Mouse (Mus musculus): ENCODE data around the gene Gm26992. TPM values are rescaled to one million over a fixed set of nuclear protein-coding genes. Genes with fewer than 3 reads are reported as not detected.

Gm26992 gene
- polyA plus RNA-seq, 1 experiment from 2014 or later: not detected

GRCm38 (mm10) chrX:103529185-103529584, 107.4 kb downstream of the Gm26992 start:
- no peak overlapping the region for H3K27ac ChIP-seq (ENCODE audit: low read length)
- H3K9ac ChIP-seq (ENCODE audit: low read depth, low read length): peak overlapping the region; percentile 43; the same call in 1 of the 2 replicates
- H3K27me3 ChIP-seq (replicated peaks; ENCODE audit: control insufficient read depth, insufficient read depth, low read length): no peaks in the 10 kb centered on the region
- no peaks in the 10 kb centered on the region for H3K4me1 ChIP-seq (ENCODE audit: control insufficient read depth, insufficient read depth, low read length)
- no peaks in the 10 kb centered on the region for H3K36me3 ChIP-seq (ENCODE audit: control insufficient read depth, insufficient read depth, low read length)
- H3K9me3 ChIP-seq (ENCODE audit: control insufficient read depth, low read length): no peaks in the 10 kb centered on the region
- peak overlapping the region; percentile 44 for H3K4me2 ChIP-seq (ENCODE audit: low read depth, low read length)
- peak; percentile 82 for ATAC-seq
- peak overlapping the region; percentile 24 for H3K4me3 ChIP-seq (ENCODE audit: low read length)
- 1% methylated on average over 23 of the region's 23 CpGs for WGBS

Other genes with a start within 250 kb of the Gm26992 start
- 1.9 and 2.3 TPM in 2 replicates for gene Nap1l2, start 235.4 kb upstream of the Gm26992 start, polyA plus RNA-seq (2015; fragmentation: Nextera tagmentation; extraction: Ambion mirVana)
- gene Cdx4, start 100.6 kb upstream of the Gm26992 start, polyA plus RNA-seq (2015; fragmentation: Nextera tagmentation; extraction: Ambion mirVana): not detected in 2 replicates
- 4.5 and 4.7 TPM in 2 replicates for gene Chic1, start 65.5 kb upstream of the Gm26992 start, polyA plus RNA-seq (2015; fragmentation: Nextera tagmentation; extraction: Ambion mirVana)
- gene Tsx, start 7.5 kb upstream of the Gm26992 start, polyA plus RNA-seq (2015; fragmentation: Nextera tagmentation; extraction: Ambion mirVana): 0.17 and 0.23 TPM in 2 replicates
- gene Zcchc13, start 208.6 kb downstream of the Gm26992 start, polyA plus RNA-seq (2015; fragmentation: Nextera tagmentation; extraction: Ambion mirVana): not detected in 2 replicates

All from intestine, embryonic 16.5 days (tissue).